Mouse (Mus musculus): ENCODE data around the gene Zfp263. TPM values are rescaled to one million over a fixed set of nuclear protein-coding genes. Genes with fewer than 3 reads are reported as not detected.

Gene Zfp263
- polyA plus RNA-seq, 1 experiment, result not detected

- Histone ChIP-seq H3K79me3 (ENCODE audit: low read depth) (no peaks in the 10 kb centered on the region), H3K4me3 (ENCODE audit: insufficient read depth, poor library complexity, severe bottlenecking) (no peak overlapping the region), H3ac (ENCODE audit: control insufficient read depth, insufficient read length, low read depth) (no peak overlapping the region), H3K27me3 (ENCODE audit: control insufficient read depth, insufficient read depth, insufficient read length) (no peaks in the 10 kb centered on the region), H3K79me2 (ENCODE audit: control insufficient read depth, insufficient read depth) (no peaks in the 10 kb centered on the region), H3K36me3 (ENCODE audit: control insufficient read depth, insufficient read depth) (no peaks in the 10 kb centered on the region)
- TF ChIP-seq CEBPB (IDR thresholded peaks at IDR 0.05; ENCODE audit: low read depth), result no peak
- no peak for TF ChIP-seq MAX (IDR thresholded peaks at IDR 0.05)
- TF ChIP-seq MYOG (IDR thresholded peaks at IDR 0.05; ENCODE audit: control insufficient read depth, extremely low read depth, insufficient read length), result no peak
- TF ChIP-seq CTCF (IDR thresholded peaks at IDR 0.05; ENCODE audit: control insufficient read depth, insufficient read depth, insufficient read length), result no peak
- no peak for TF ChIP-seq MYOD1 (IDR thresholded peaks at IDR 0.05; ENCODE audit: control insufficient read depth, insufficient read length, low read depth)
- no peak for TF ChIP-seq FOSL1 (IDR thresholded peaks at IDR 0.05; ENCODE audit: insufficient read depth, low read length, poor library complexity, severe bottlenecking)
- no peak for TF ChIP-seq USF1 (IDR thresholded peaks at IDR 0.05; ENCODE audit: low read depth)
Measured at GRCm38 (mm10) chr16:3744186-3744700, 350 bp downstream of the Zfp263 start.

- Histone ChIP-seq H3K4me3 (ENCODE audit: insufficient read depth, poor library complexity, severe bottlenecking) (no peak overlapping the region), H3K27me3 (ENCODE audit: control insufficient read depth, insufficient read depth, insufficient read length) (no peaks in the 10 kb centered on the region), H3ac (ENCODE audit: control insufficient read depth, insufficient read length, low read depth) (no peak overlapping the region), H3K36me3 (ENCODE audit: control insufficient read depth, insufficient read depth) (no peaks in the 10 kb centered on the region), H3K79me2 (ENCODE audit: control insufficient read depth, insufficient read depth) (no peaks in the 10 kb centered on the region), H3K79me3 (ENCODE audit: low read depth) (no peaks in the 10 kb centered on the region)
- no peak for TF ChIP-seq MYOG (IDR thresholded peaks at IDR 0.05; ENCODE audit: control insufficient read depth, extremely low read depth, insufficient read length)
- no peak for TF ChIP-seq USF1 (IDR thresholded peaks at IDR 0.05; ENCODE audit: low read depth)
- no peak for TF ChIP-seq FOSL1 (IDR thresholded peaks at IDR 0.05; ENCODE audit: insufficient read depth, low read length, poor library complexity, severe bottlenecking)
- no peak for TF ChIP-seq MYOD1 (IDR thresholded peaks at IDR 0.05; ENCODE audit: control insufficient read depth, insufficient read length, low read depth)
- no peak for TF ChIP-seq CEBPB (IDR thresholded peaks at IDR 0.05; ENCODE audit: low read depth)
- TF ChIP-seq MAX (IDR thresholded peaks at IDR 0.05), result no peak
- no peak for TF ChIP-seq CTCF (IDR thresholded peaks at IDR 0.05; ENCODE audit: control insufficient read depth, insufficient read depth, insufficient read length)
Measured at GRCm38 (mm10) chr16:3745656-3746055, 1.8 kb downstream of the Zfp263 start.

- no peak for TF ChIP-seq MYOG (IDR thresholded peaks at IDR 0.05; ENCODE audit: control insufficient read depth, extremely low read depth, insufficient read length)
- no peak for TF ChIP-seq MYOD1 (IDR thresholded peaks at IDR 0.05; ENCODE audit: control insufficient read depth, insufficient read length, low read depth)
- no peak for TF ChIP-seq CTCF (IDR thresholded peaks at IDR 0.05; ENCODE audit: control insufficient read depth, insufficient read depth, insufficient read length)
- no peak for TF ChIP-seq USF1 (IDR thresholded peaks at IDR 0.05; ENCODE audit: low read depth)
- no peak for TF ChIP-seq CEBPB (IDR thresholded peaks at IDR 0.05; ENCODE audit: low read depth)
Measured at GRCm38 (mm10) chr16:3748976-3749375, 5.1 kb downstream of the Zfp263 start.

GRCm38 (mm10) chr16:3771603-3772002 is 27.7 kb downstream of the Zfp263 start:
- Histone ChIP-seq H3K36me3 (ENCODE audit: control insufficient read depth, insufficient read depth) (no peaks in the 10 kb centered on the region), H3K79me3 (ENCODE audit: low read depth) (no peaks in the 10 kb centered on the region), H3K79me2 (ENCODE audit: control insufficient read depth, insufficient read depth) (no peaks in the 10 kb centered on the region), H3K27me3 (ENCODE audit: control insufficient read depth, insufficient read depth, insufficient read length) (no peaks in the 10 kb centered on the region), H3K4me3 (ENCODE audit: insufficient read depth, poor library complexity, severe bottlenecking) (no peak overlapping the region), H3ac (ENCODE audit: control insufficient read depth, insufficient read length, low read depth) (no peak overlapping the region)
- TF ChIP-seq MYOG (IDR thresholded peaks at IDR 0.05; ENCODE audit: control insufficient read depth, extremely low read depth, insufficient read length), result no peak
- no peak for TF ChIP-seq CTCF (IDR thresholded peaks at IDR 0.05; ENCODE audit: control insufficient read depth, insufficient read depth, insufficient read length)
- TF ChIP-seq MAX (IDR thresholded peaks at IDR 0.05), result no peak
- TF ChIP-seq CEBPB (IDR thresholded peaks at IDR 0.05; ENCODE audit: low read depth), result no peak
- no peak for TF ChIP-seq MYOD1 (IDR thresholded peaks at IDR 0.05; ENCODE audit: control insufficient read depth, insufficient read length, low read depth)
- no peak for TF ChIP-seq USF1 (IDR thresholded peaks at IDR 0.05; ENCODE audit: low read depth)
- TF ChIP-seq FOSL1 (IDR thresholded peaks at IDR 0.05; ENCODE audit: insufficient read depth, low read length, poor library complexity, severe bottlenecking), result no peak

More at GRCm38 (mm10) chr16:3748976-3749375, 5.1 kb downstream of the Zfp263 start:
- H3K79me2 ChIP-seq (ENCODE audit: control insufficient read depth, insufficient read depth), result no peaks in the 10 kb centered on the region
- no peaks in the 10 kb centered on the region for H3K27me3 ChIP-seq (ENCODE audit: control insufficient read depth, insufficient read depth, insufficient read length)
- no peak overlapping the region for H3K4me3 ChIP-seq (ENCODE audit: insufficient read depth, poor library complexity, severe bottlenecking)
- H3ac ChIP-seq (ENCODE audit: control insufficient read depth, insufficient read length, low read depth), result no peak overlapping the region
- no peaks in the 10 kb centered on the region for H3K36me3 ChIP-seq (ENCODE audit: control insufficient read depth, insufficient read depth)
- H3K79me3 ChIP-seq (ENCODE audit: low read depth), result no peaks in the 10 kb centered on the region

- no peak overlapping the region for H3K4me3 ChIP-seq (ENCODE audit: insufficient read depth, poor library complexity, severe bottlenecking)
- no peak overlapping the region for H3ac ChIP-seq (ENCODE audit: control insufficient read depth, insufficient read length, low read depth)
- no peaks in the 10 kb centered on the region for H3K27me3 ChIP-seq (ENCODE audit: control insufficient read depth, insufficient read depth, insufficient read length)
- H3K36me3 ChIP-seq (ENCODE audit: control insufficient read depth, insufficient read depth), result no peaks in the 10 kb centered on the region
- H3K79me3 ChIP-seq (ENCODE audit: low read depth), result no peaks in the 10 kb centered on the region
- TF ChIP-seq USF1 (IDR thresholded peaks at IDR 0.05; ENCODE audit: low read depth) (no peak), MYOG (IDR thresholded peaks at IDR 0.05; ENCODE audit: control insufficient read depth, extremely low read depth, insufficient read length) (no peak)
- no peaks in the 10 kb centered on the region for H3K79me2 ChIP-seq (ENCODE audit: control insufficient read depth, insufficient read depth)
Measured at GRCm38 (mm10) chr16:3776365-3776764, 32.5 kb downstream of the Zfp263 start.

DNA sequence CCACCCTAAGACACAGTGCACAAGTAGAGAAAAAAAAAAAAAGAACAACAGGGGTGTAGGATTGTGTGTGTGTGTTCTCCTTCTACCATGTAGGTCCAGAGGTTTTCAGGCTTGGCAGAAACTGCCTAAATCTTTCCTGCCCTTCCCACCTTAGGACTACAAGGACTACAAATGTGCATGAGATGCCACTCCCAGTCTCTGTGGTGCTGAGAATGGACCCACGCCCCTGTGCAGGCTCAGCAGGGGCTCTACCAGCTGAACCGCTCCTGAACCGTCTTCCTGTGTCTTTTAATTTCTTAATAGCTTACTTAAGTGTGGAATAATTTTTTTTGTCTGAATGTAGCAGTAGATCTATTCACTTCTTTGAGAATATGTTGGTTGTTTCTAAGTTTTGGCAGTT is 34.1 kb downstream of the Zfp263 start:
- H3K79me3 ChIP-seq (ENCODE audit: low read depth), result no peaks in the 10 kb centered on the region
- H3K4me3 ChIP-seq (ENCODE audit: insufficient read depth, poor library complexity, severe bottlenecking), result no peak overlapping the region
- no peaks in the 10 kb centered on the region for H3K27me3 ChIP-seq (ENCODE audit: control insufficient read depth, insufficient read depth, insufficient read length)
- H3K36me3 ChIP-seq (ENCODE audit: control insufficient read depth, insufficient read depth), result no peaks in the 10 kb centered on the region
- TF ChIP-seq FOSL1 (IDR thresholded peaks at IDR 0.05; ENCODE audit: insufficient read depth, low read length, poor library complexity, severe bottlenecking) (no peak), CTCF (IDR thresholded peaks at IDR 0.05; ENCODE audit: control insufficient read depth, insufficient read depth, insufficient read length) (no peak), MYOG (IDR thresholded peaks at IDR 0.05; ENCODE audit: control insufficient read depth, extremely low read depth, insufficient read length) (no peak), USF1 (IDR thresholded peaks at IDR 0.05; ENCODE audit: low read depth) (no peak), MYOD1 (IDR thresholded peaks at IDR 0.05; ENCODE audit: control insufficient read depth, insufficient read length, low read depth) (no peak), CEBPB (IDR thresholded peaks at IDR 0.05; ENCODE audit: low read depth) (no peak), MAX (IDR thresholded peaks at IDR 0.05) (no peak)
- no peaks in the 10 kb centered on the region for H3K79me2 ChIP-seq (ENCODE audit: control insufficient read depth, insufficient read depth)
- no peak overlapping the region for H3ac ChIP-seq (ENCODE audit: control insufficient read depth, insufficient read length, low read depth)
